Mouse (Mus musculus): Measurements from ENCODE around the gene Myo1h. TPM values are rescaled to one million over a fixed set of nuclear protein-coding genes. Genes with fewer than 3 reads are reported as not detected.

The Myo1h gene
- total RNA-seq, 4 experiments from 2014 or later: 2.1 to 2.6 (median 2.4) TPM

DNA sequence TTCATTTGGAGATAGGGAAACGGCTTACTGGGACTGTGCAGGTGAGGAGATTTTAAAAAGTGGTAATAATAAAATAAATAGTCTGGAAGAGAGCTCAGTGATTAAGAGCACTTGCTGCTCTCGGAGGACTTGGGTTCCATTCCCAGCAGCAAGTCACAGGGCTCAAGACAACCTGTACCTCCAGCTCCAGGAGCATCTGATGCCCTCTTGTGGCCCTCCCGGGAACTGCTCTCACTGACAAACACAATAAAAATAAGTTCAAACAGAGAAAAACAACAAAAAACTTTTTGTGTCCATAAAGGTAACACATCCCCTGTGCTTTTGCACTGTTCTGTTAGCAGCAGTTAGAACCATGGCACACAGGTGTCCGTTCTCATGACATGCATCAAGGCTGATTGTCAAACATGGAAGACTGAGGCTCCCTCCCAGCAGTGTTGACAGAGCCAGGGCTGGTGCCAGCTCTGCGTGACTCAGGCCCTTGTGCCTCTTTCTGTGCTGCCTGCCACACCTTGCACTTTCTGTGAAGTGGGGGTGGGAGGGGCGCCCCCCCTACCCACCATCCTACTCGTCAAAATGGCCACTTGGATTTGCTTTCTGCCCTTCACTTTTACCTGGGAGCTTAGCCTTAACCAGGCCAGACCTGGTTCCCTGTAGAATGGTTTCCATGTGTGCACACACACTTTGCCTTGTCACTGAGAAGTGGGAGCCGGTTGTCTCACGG lies 94.4 kb downstream of the Myo1h start:
- DNase-seq (ENCODE audit: low spot score in 2 of 2): peak in 1 of 2 experiments; percentile 25

DNA sequence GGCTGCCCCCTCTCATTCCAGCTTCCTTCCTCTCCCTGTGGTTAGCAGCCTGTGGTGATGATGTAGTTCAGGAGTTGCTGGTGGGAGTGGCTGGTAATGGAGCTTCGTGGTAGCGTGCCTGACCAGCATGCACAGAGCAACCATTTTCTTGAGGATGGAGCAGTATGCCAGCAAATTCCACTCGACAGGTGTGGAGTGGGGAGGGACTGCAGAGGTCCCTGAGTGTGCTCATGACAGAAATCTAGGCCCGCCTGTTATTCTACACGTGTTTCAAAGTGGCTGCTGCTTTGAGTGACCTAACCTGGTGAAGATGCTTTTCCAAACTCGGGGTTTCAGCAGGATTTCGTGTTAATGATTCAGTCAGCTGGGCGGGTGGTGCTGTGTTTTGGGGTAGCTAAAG lies 95.5 kb downstream of the Myo1h start:
- no peak for DNase-seq (ENCODE audit: low spot score in 2 of 2)

DNA sequence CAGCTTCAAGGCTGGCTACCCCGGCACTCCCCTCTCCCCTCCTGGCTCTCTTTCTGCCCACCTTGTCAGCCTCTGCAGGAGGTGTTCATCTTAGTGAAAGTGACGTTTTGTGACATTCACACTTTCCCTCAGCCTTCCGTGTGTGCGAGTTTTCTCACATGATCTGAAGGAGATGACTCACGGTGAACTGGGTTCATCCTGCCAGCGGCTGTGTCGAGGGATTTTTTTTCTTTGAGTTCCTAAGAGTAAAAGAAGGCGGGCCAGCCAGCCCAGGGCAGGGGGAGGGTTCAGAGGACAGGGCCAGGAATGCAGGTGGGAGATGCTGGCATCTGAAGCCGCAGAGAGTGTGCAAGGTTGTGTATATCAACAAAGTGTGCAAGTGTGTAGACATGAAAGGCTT lies 104.2 kb downstream of the Myo1h start:
- no peak for DNase-seq (ENCODE audit: low spot score in 2 of 2)

DNA sequence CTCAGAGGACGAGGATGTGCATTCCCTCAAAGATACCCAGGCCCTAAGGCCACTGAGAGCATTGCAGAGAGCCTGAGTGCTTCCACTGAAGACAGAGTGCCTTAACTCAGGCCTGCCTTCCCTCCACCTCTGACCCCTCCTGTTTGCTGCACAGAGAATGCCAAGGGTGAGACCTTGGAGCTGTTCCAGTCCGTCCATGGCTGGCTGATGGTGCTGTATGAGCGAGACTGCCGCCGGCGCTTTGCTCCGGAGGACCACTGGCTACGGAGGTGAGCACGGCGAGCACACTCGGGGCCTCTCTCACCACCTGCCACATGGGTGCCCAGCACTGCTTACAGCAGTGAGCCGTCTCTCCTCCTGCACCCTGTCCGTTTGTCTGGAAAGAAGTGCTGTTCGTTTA lies 117.6 kb downstream of the Myo1h start:
- no peak for DNase-seq (ENCODE audit: low spot score in 2 of 2)

DNA sequence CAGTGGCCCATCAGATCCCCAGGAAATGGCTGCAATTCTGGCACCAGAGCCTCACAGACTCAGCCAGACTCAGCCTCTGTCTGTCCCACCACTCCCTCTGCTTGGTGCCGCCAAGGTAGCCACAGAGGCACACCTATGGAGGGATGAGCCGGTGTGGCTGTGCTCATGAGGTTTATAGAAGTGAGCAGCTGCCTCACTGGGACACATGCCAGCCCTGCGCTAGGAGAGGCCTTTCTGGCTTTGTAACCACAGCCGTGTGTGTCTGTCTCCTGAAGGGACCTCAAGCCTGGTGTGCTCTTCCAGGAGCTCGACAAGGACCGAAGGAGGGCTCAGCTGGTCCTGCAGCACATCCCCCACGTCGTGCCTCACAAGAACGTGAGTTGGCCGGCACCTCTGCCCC lies 118.3 kb downstream of the Myo1h start:
- no peak for DNase-seq (ENCODE audit: low spot score in 2 of 2)

DNA sequence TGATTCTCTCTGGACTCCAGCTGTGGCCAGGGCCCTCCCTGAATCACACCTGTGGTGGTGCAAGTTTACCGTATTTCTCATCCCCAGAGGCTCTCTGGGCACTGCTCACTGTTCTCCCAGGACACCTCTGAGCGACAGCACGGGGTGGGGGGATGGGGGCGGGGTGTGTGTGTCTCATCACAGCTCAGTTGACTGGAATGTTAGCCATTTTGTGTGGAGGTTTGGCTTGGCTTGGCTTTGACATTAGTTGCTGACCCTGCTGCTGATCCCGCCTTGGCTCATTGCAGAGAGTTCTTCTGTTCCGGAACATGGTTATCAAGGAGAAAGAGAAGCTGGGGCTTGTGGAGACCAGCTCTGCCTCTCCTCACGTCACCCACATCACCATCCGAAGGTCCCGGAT lies 118.8 kb downstream of the Myo1h start:
- no peak for DNase-seq (ENCODE audit: low spot score in 2 of 2)

DNA sequence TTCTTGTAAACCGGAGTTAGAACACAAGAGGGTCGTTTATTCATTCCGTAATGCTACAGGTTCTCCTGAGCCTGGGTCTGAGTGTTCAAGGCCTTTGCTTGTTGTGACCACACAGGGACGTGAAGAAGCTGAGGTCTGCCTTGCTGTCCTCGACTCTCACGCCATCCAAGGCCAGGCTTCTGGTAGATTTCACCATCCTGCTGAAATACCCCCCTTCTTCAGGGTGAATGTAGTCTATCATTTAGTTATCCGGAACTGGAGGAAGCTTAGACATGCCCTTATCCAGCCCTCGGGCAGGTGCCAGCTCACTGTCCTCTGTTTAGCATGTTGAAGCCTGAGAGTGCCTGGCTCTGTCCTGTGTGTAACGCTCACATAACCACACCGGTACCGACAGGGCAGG lies 119.9 kb downstream of the Myo1h start:
- DNase-seq (ENCODE audit: low spot score in 2 of 2): no peak

DNA sequence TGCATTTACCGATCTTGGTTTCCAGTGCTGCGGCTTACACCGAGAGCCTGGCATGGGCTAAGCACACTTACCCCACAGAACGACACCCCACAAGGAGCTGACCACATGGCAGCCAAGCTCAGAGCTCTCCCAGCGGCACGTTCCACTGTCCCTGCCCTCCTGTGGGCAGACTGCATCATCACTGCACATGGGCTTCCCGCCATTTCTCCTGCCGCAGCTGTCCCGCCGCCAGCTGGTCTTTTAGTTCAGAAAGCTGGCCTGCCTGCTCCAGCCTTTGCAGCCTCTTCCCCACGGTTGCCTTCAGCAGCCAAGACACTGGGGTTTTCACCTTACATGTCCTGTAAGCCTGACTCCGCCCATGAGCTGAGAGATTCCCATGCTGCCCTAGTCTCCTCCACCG lies 121.5 kb downstream of the Myo1h start:
- no peak for DNase-seq (ENCODE audit: low spot score in 2 of 2)

DNA sequence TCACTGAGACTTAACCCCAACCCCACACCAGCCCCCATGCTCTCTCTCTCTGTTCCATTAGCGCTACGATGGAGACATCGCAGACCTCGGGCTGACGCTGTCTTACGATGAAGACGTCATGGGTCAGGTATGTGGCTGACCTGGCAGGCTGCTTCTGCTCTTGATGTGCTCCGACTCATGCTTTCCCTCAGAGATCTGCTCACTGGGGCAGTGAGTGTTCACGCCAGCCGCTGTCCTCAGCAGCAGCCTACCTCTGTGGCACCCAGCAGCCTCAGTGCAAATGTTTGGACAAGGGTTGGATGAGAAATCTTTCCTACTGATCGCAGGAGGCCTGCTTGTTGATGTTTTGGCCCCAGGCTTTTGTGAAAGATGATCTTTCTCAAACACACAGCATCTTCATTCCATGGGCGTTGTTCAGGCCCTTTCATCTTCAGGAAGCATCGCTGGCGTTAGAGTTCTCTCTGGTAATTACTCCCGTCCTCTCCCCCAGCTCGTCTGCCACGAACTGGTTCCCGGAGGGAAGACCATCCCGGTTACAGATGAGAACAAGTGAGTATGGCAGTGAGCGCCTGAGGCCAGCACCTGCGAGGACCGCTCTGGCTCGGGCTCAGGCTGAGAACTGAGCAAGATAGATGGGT lies 123.5 kb downstream of the Myo1h start:
- DNase-seq (ENCODE audit: low spot score in 2 of 2): no peak

DNA sequence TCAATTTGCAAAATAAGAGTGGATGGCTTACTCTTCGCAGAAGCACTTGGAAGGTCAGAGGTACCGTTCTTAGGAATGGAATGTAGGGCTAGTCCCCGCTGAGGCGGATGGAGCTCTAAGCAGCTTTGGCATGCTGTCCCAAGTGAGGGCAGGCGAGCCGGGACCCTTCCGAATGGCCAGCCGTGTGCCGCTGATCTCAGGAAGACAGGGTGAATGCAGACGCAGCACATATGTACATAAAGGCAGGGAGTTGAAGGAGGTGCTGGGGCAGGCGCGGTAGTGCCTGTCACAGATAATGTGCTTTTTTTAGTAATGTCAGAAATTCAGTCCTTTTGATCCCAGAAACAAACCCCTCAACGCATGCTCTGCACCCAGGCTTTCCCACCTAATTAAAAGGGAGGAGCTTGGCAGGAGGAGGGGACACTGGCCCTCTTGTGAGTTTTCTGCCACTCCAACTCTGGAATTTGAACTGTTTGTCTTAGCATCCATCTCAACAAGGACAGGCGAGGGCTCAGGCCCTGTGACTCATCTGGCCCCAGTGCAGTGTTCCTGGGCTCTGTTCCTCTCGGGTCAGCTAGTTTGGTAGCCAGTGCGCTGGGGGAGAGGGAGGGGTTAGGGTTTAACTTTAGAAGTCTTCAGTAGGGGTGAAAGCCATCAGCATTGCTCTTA lies 124.2 kb downstream of the Myo1h start:
- DNase-seq (ENCODE audit: low spot score in 2 of 2): no peak

Small RNA genes lying within 50 kb of the gene (microRNA-seq; reads per million reads assigned to microRNA genes)
- gene Mir7027: 0 to 0.66 reads per million in 2 experiments

Other genes with a start within 250 kb of the Myo1h start
- gene Usp30, start 223.7 kb upstream of the Myo1h start, total RNA-seq (2022): 10 to 100 TPM; 36.5 to 43.3 (median 42.3) TPM
- 100 to 1,000 TPM; 160 to 171 (median 163) TPM for gene Svop, start 197.6 kb upstream of the Myo1h start, total RNA-seq (2022)
- 1 to 10 TPM; 4.7 to 9.3 (median 5.9) TPM for gene Alkbh2, start 160.9 kb upstream of the Myo1h start, total RNA-seq (2022)
- 1 to 10 TPM; 2.1 to 3.7 (median 3.2) TPM for gene Ung, start 158.8 kb upstream of the Myo1h start, total RNA-seq (2022)
- 1 to 10 TPM; 5.5 to 7.8 (median 6.4) TPM for gene Acacb, start 142.6 kb upstream of the Myo1h start, total RNA-seq (2022)
- not detected for gene Foxn4, start 15.4 kb upstream of the Myo1h start, total RNA-seq (2022)
- 10 to 100 TPM; 53.3 to 58.4 (median 56.9) TPM for gene Kctd10, start 91.3 kb downstream of the Myo1h start, total RNA-seq (2022)
- 10 to 100 TPM; 82.5 to 88.8 (median 85.0) TPM for gene Ube3b, start 91.4 kb downstream of the Myo1h start, total RNA-seq (2022)
- 10 to 100 TPM; 19.0 to 21.0 (median 19.7) TPM for gene Mmab, start 154.9 kb downstream of the Myo1h start, total RNA-seq (2022)
- gene Mvk, start 155.1 kb downstream of the Myo1h start, total RNA-seq (2022): 10 to 100 TPM; 26.6 to 33.4 (median 29.9) TPM

Measured in left cerebral cortex, adult 8-10 months (tissue).